Comparison of ENCODE assay signal across 7 mouse cellular contexts in the genomic region with DNA sequence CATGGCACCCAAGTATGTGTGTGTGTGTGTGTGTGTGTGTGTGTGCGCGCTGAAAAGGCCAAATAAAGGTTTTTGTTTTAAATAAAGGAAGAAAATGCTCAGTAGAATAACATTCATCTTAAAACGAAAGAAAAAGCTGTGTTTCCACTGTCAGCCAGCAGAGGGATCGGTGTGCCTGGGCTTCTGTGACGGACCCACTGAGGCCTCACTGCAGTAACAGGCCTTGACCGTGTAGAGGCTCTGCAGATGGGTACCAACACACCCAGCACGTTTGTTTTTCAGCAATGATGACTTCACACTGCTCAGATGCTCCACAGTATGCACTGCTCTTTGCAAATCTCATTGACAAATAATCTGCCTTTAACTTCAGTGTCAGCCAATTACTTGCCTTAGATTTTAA. TPM values are rescaled to one million over a fixed set of nuclear protein-coding genes. Genes with fewer than 3 reads are reported as not detected.
DNase-seq lines count a peak whose midpoint lies in the region; ATAC-seq and TF ChIP-seq lines count a peak whose summit lies in the region.

No protein-coding gene starts in this region.

- no peak overlapping the region for H3K27ac ChIP-seq in forebrain, embryonic 12.5 days
- H3K27ac ChIP-seq in hindbrain, embryonic 15.5 days (replicated peaks), result no peak overlapping the region

- H3K4me3 ChIP-seq in G1E (ENCODE audit: low read depth, low read length), result no peak overlapping the region
- H3K4me3 ChIP-seq in forebrain, embryonic 12.5 days (replicated peaks), result no peak overlapping the region
- no peak overlapping the region for H3K4me3 ChIP-seq in hindbrain, embryonic 15.5 days

- H3K9me3 ChIP-seq in G1E (replicated peaks), result no peaks in the 10 kb centered on the region
- no peaks in the 10 kb centered on the region for H3K9me3 ChIP-seq in forebrain, embryonic 12.5 days
- H3K9me3 ChIP-seq in hindbrain, embryonic 15.5 days, result no peaks in the 10 kb centered on the region

- H3K9ac ChIP-seq in forebrain, embryonic 12.5 days, result no peak overlapping the region
- H3K9ac ChIP-seq in hindbrain, embryonic 15.5 days, result no peak overlapping the region

- peaks cover 4% of the 10 kb centered on the region; the same call in 1 of the 2 replicates for H3K27me3 ChIP-seq in G1E (ENCODE audit: insufficient read depth, low read length)
- no peaks in the 10 kb centered on the region for H3K27me3 ChIP-seq in forebrain, embryonic 12.5 days
- H3K27me3 ChIP-seq in hindbrain, embryonic 15.5 days, result no peaks in the 10 kb centered on the region

- 0 out of 2 replicates have a peak, but pooled peaks have one; percentile 23 for ATAC-seq in G1E (ENCODE audit: extremely low read depth, insufficient number of reproducible peaks, low FRiP score, poor library complexity, severe bottlenecking)
- ATAC-seq in forebrain, embryonic 12.5 days (ENCODE audit: low FRiP score), result peak; percentile 80
- peak; percentile 78; the same call in 1 of the 2 replicates for ATAC-seq in hindbrain, embryonic 15.5 days (ENCODE audit: low FRiP score, low read depth)

- no peaks in the 10 kb centered on the region for H3K36me3 ChIP-seq in G1E (replicated peaks)
- H3K36me3 ChIP-seq in forebrain, embryonic 12.5 days (replicated peaks), result peaks cover 11% of the 10 kb centered on the region
- peaks cover 7% of the 10 kb centered on the region; the same call in 1 of the 2 replicates for H3K36me3 ChIP-seq in hindbrain, embryonic 15.5 days

- WGBS in forebrain, embryonic 12.5 days, result 20% methylated on average over 7 of the region's 7 CpGs
- WGBS in hindbrain, embryonic 15.5 days, result 15% methylated on average over 7 of the region's 7 CpGs

- no peak overlapping the region for H3K4me2 ChIP-seq in forebrain, embryonic 12.5 days
- no peak overlapping the region for H3K4me2 ChIP-seq in hindbrain, embryonic 15.5 days

- H3K4me1 ChIP-seq in G1E (ENCODE audit: insufficient read depth, low read depth, low read length), result peaks cover 58% of the 10 kb centered on the region
- H3K4me1 ChIP-seq in forebrain, embryonic 12.5 days, result no peaks in the 10 kb centered on the region
- no peaks in the 10 kb centered on the region for H3K4me1 ChIP-seq in hindbrain, embryonic 15.5 days (replicated peaks)

- peak; percentile 64 for DNase-seq in G1E (ENCODE audit: low spot score)
- DNase-seq in c-Kit-positive CD71-positive TER-119-positive erythroid progenitor cells, embryonic 14.5 days (ENCODE audit: low spot score), result peak; percentile 31
- peak; percentile 34 to 71 for DNase-seq in layer of hippocampus, postnatal 25 days (ENCODE audit: extremely low spot score in 1 of 2, low spot score in 1 of 2)
- peak; percentile 86 for DNase-seq in lung, postnatal 36 days
- DNase-seq in right cerebral cortex, adult 2 months (ENCODE audit: low spot score in 2 of 2), result peak; percentile 74 to 84

- peak; percentile 29; the same call in 1 of the 2 replicates for TF ChIP-seq CTCF in G1E (IDR thresholded peaks at IDR 0.05; ENCODE audit: low read depth, low read length)

RNA-seq across cellular contexts. Expression of a gene that starts 18.0 kb away (rescaled TPM):
- total RNA-seq in G1E (2014; fragmentation: Nextera tagmentation) (not detected in 2 replicates), G1E (2017) (not detected in 2 replicates)
- not detected in 2 replicates for polyA plus RNA-seq in G1E (2012)
- polyA plus RNA-seq in forebrain, embryonic 12.5 days (2016; fragmentation: Nextera tagmentation; extraction: Ambion mirVana), result 2.0 and 2.9 TPM in 2 replicates
- polyA plus RNA-seq in hindbrain, embryonic 15.5 days (2015; fragmentation: Nextera tagmentation; extraction: Ambion mirVana), result 2.9 and 3.6 TPM in 2 replicates
- 1 to 10 TPM; 1.2 to 1.4 TPM for total RNA-seq in layer of hippocampus, postnatal 25 days (2021)

RNA-seq across cellular contexts. Expression of a gene that starts 43.1 kb away (rescaled TPM):
- total RNA-seq in G1E (2014; fragmentation: Nextera tagmentation) (not detected in 2 replicates), G1E (2017) (under 0.01 and 0.11 TPM in 2 replicates)
- polyA plus RNA-seq in G1E (2012), result 0.13 and 0.24 TPM in 2 replicates
- 11.6 and 14.0 TPM in 2 replicates for polyA plus RNA-seq in forebrain, embryonic 12.5 days (2016; fragmentation: Nextera tagmentation; extraction: Ambion mirVana)
- 33.0 and 38.6 TPM in 2 replicates for polyA plus RNA-seq in hindbrain, embryonic 15.5 days (2015; fragmentation: Nextera tagmentation; extraction: Ambion mirVana)
- total RNA-seq in layer of hippocampus, postnatal 25 days (2021), result 100 to 1,000 TPM; 110 to 153 TPM

Comparison
In these comparisons a context has a peak if more than half of its experiments do, and no peak if none do; other contexts are left out.
1. ATAC-seq: peak in every context shown above with its lines; median percentile 80 in forebrain, embryonic 12.5 days; 78 in hindbrain, embryonic 15.5 days; 23 in G1E.
2. DNase-seq: peak in every context shown above with its lines; median percentile 86 in lung, postnatal 36 days; 79 in right cerebral cortex, adult 2 months; 64 in G1E; 52 in layer of hippocampus, postnatal 25 days; 31 in c-Kit-positive CD71-positive TER-119-positive erythroid progenitor cells, embryonic 14.5 days.
3. RNA of a gene that starts 43.1 kb away (polyA plus RNA-seq): 33.0 to 38.6 TPM in hindbrain, embryonic 15.5 days and 11.6 to 14.0 TPM in forebrain, embryonic 12.5 days; 0.13 to 0.24 TPM in G1E; every median in the first group is over 10 times any median in the second.